8 mouse cellular contexts compared by ENCODE assay signal in the genomic region with DNA sequence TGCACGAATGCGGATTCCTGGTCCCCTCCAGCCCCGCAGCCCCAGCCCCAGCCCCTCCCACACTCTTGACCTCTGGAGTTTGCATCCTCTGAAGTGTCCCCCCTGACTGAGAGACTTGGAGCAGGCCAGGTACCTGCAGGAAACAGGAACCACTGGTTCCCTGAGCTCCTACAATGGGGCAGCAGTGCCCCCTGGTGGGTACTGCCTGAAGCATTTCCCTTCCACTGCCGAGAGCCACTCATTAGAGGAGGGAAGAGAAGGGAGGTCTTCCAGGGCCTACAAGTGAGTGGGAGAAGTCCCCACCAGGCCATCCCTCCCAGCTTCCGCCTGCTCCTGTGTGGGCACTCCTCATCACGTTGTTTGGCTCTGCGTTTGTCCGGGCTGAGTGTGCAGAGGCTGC. TPM values are rescaled to one million over a fixed set of nuclear protein-coding genes. Genes with fewer than 3 reads are reported as not detected.
A peak's percentile ranks its signal among the peaks of the same experiment; 100 is the strongest.
DNase-seq lines count a peak whose midpoint lies in the region; ATAC-seq and TF ChIP-seq lines count a peak whose summit lies in the region.

No protein-coding gene starts in this region.

- no peak overlapping the region for H3K9ac ChIP-seq in hindbrain, postnatal 0 days (replicated peaks; ENCODE audit: low read length)

- intact Hi-C loops in left cerebral cortex, adult 2 months (cut with DNase I): loop anchor here (1.0 to 10.0 kb wide), 5 partner anchors 86 to 524 kb away; a partner anchor contains a TSS

- H3K27me3 ChIP-seq in hindbrain, postnatal 0 days (ENCODE audit: insufficient read depth, low read length): no peaks in the 10 kb centered on the region

- TF ChIP-seq CTCF in hindbrain, postnatal 0 days (IDR thresholded peaks at IDR 0.05; ENCODE audit: low read depth): peak; percentile 97
- TF ChIP-seq CTCF in left cerebral cortex, adult 2 months (IDR thresholded peaks at IDR 0.05): peak; percentile 82

- peak; percentile 85 for DNase-seq in ZHBTc4 (ENCODE audit: low read depth, low spot score)
- peak; percentile 90 to 94 for DNase-seq in cerebellum, postnatal 25 days
- peak; percentile 72 to 75 for DNase-seq in frontal cortex, postnatal 25 days (ENCODE audit: low spot score in 2 of 2)
- peak; percentile 89 for DNase-seq in hindbrain, postnatal 0 days (ENCODE audit: low spot score)
- peak; percentile 78 to 87 for DNase-seq in left cerebral cortex, adult 2 months (ENCODE audit: extremely low spot score in 1 of 2, low spot score in 2 of 2)
- peak; percentile 75 for DNase-seq in right cerebral cortex, postnatal 25 days
- DNase-seq in urinary bladder, postnatal 4 days (ENCODE audit: low spot score in 2 of 2): peak; percentile 53 to 79

- no peaks in the 10 kb centered on the region for H3K4me1 ChIP-seq in hindbrain, postnatal 0 days (ENCODE audit: insufficient read depth, low read length)

- H3K27ac ChIP-seq in hindbrain, postnatal 0 days: no peak overlapping the region
- H3K27ac ChIP-seq in left cerebral cortex, adult 2 months: no peak overlapping the region

- WGBS in hindbrain, postnatal 0 days: 10% methylated on average over 8 of the region's 8 CpGs

- no peaks in the 10 kb centered on the region for H3K36me3 ChIP-seq in hindbrain, postnatal 0 days (ENCODE audit: insufficient read depth, low read length)

- no peaks in the 10 kb centered on the region for H3K9me3 ChIP-seq in hindbrain, postnatal 0 days (ENCODE audit: low read length)

- no peak overlapping the region for H3K4me2 ChIP-seq in hindbrain, postnatal 0 days (ENCODE audit: low read depth, low read length)

- peak; percentile 57 for ATAC-seq in hindbrain, postnatal 0 days
- ATAC-seq in megakaryocyte-erythroid progenitor cell, adult 5-6 weeks (replicated peaks; ENCODE audit: low FRiP score, low TSS enrichment, poor library complexity, severe bottlenecking): peak; percentile 56

- no peak overlapping the region for H3K4me3 ChIP-seq in hindbrain, postnatal 0 days (ENCODE audit: low read length)
- H3K4me3 ChIP-seq in left cerebral cortex, adult 2 months: no peak overlapping the region

RNA-seq across cellular contexts. Expression of a gene that starts 44.5 kb away (rescaled TPM):
- total RNA-seq in hindbrain, postnatal 0 days (2014; rRNA removed): 12.4 and 14.2 TPM in 2 replicates
- polyA plus RNA-seq in hindbrain, postnatal 0 days (2015; fragmentation: Nextera tagmentation; extraction: Ambion mirVana): 21.8 and 25.1 TPM in 2 replicates
- 10 to 100 TPM; 12.8 to 17.8 TPM for total RNA-seq in left cerebral cortex, adult 2 months (2021)
- total RNA-seq in megakaryocyte-erythroid progenitor cell, adult 5-6 weeks (2014; fragmentation: Nextera tagmentation): 105 and 123 TPM in 2 replicates
- 66.1 and 86.4 TPM in 2 replicates for total RNA-seq in megakaryocyte-erythroid progenitor cell, adult 5-6 weeks (2017)
